Mouse (Mus musculus): ENCODE measurements around the gene Sp9.

The Sp9 gene

DNA sequence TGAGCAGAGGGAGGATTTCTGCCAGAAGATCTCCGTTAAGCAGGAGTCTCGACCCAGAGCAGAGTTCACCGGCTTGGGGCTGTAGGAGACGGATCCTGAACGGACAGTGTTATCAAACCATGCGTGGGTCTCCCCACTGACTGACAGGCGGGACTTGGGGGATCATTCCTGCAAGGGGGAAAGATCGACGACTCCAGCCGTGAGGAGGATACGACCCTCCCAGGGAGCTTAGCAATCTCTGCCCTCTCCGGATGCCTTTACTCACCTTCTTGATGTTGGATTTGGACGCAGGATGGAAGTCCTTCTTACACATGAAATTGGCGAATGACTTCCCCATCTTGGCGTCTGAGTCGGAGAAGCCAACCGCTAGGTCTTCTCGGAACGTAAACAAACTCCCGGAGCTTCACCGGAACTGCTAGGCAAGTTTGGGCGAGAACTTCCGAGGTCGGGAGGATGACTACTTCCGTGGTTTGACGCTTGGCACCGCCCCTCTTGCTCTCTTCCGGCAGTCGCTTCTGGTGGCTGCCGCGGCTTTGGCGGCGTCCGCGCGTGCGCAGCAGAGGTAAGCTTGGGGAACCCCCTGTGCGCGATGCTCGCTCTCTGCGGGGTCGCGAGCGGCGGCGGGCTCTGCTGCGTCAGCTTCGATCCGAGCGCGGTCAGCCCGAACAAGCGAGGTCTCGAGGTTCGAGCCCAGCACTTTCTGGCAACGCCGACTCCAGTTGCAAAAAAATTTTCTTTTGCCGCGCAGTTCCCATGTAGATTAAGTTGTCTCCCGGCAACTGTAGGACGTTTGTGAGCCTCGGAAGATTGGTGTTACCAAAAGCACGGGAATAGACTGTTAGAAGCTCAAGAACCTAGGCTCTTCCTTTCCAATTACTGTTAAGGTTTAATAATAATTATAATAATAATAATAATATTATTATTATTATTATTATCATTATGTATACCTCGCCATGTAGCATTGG, 40.7 kb downstream of the Sp9 start, which contains the start of the genes Scrn3 and Cir1:
Gene Scrn3, plus strand, starts transcription at position 450 of the 965 bp plus-strand sequence.
Gene Cir1, minus strand, starts transcription at position 550 of the 965 bp plus-strand sequence.
- DNase-seq (ENCODE audit: low spot score) = peak; percentile 97

GRCm38 (mm10) chr2:73313117-73313501, 41.4 kb downstream of the Sp9 start:
- peak; percentile 38 for DNase-seq (ENCODE audit: low spot score)

DNA sequence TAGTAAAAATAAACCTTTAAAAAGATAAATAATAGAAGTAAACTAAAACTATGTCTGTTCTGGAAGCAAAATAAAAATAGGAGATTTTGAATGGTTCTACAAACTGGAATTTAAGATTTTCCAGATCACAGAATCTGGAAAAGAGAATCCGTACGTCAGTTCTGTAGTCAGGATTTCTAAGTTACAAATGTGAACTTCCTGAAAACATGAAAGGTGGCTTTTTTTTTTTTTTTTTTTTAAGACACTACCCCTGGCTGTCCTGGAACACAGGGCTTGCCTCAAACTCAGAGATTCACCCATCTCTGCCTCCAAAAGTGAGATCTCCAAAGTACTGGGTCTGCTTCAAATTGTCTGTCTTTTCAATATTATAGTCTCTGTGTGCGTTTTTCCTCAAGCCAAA, 42.6 kb downstream of the Sp9 start:
- no peak for DNase-seq (ENCODE audit: low spot score)

- DNase-seq (ENCODE audit: low spot score) = no peak
Measured at GRCm38 (mm10) chr2:73317426-73317825, 45.7 kb downstream of the Sp9 start.

- DNase-seq (ENCODE audit: low spot score) = no peak
Measured at GRCm38 (mm10) chr2:73319218-73319617, 47.5 kb downstream of the Sp9 start.

GRCm38 (mm10) chr2:73322991-73323390, 51.3 kb downstream of the Sp9 start:
- no peak for DNase-seq (ENCODE audit: low spot score)

DNA sequence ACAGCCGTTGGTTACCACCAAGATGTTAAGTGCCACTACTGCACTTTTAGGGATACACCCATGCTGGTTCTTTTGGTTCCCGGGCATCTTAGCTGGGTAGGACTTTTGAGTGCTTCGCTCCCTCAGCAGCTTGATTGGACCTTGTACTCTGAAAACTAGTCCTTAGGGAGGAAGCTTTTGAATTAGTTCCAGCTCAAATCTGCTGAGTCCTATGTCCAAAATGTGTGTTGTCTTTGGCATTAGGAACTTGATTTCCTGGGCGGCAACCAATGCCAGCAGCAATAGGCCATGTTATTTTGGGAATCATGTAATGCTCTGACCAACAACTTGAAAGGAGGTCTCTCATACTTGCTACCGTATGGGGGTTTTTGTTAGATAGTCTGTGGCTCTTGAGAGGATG, 54.1 kb downstream of the Sp9 start:
- DNase-seq (ENCODE audit: low spot score) = no peak
